Mouse (Mus musculus): ENCODE data around the gene Tmem106c.

The Tmem106c gene

GRCm38 (mm10) chr15:97963989-97964835 lies at the start of gene Tmem106c:
Gene Tmem106c, plus strand, starts transcription at chr15:97964200.
- DNase-seq: peak; percentile 91

GRCm38 (mm10) chr15:97914331-97914747 lies 49.7 kb upstream of the Tmem106c start:
- no peak for DNase-seq

DNA sequence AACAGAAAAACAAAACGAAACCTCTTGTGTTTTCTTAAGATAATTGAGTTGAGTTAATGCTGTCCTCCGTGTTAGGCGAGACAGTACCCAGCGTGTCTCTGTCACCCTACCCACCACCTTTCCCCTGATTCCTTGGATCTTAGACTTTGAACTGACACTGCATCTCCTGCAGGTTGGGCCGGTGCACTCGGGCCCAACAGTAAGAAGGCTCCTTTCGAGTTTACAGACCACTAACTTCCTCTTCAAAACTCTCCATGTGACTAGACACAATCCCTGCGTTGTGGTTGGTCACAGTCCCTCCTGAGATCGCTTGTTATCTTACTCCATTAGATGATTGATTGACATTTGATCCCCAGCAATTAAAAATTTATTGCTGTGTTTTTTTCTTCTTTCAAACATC lies 46.0 kb upstream of the Tmem106c start:
- DNase-seq: no peak

- no peak for DNase-seq
Measured at GRCm38 (mm10) chr15:97919217-97919616, 44.8 kb upstream of the Tmem106c start.

- no peak for DNase-seq
Measured at GRCm38 (mm10) chr15:97920306-97920705, 43.7 kb upstream of the Tmem106c start.

DNA sequence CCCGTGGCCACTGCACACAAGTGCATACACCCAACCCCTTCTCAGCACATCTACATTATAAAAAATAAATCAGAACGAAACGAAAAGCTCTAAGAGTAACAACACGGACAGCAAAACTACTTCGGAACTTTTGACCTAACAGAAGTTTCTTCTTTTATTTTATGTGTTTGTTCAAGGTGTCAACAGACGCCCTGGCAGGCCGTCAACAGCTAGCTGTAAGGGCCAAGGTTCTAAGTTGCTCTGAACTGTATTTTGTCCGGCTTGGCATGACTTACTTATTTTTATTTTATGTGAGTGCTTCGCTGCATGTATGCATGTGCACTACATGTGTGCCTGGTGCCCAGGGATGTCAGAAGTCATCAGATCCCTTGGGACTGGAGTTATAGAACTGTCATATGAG lies 42.2 kb upstream of the Tmem106c start:
- DNase-seq: no peak

DNA sequence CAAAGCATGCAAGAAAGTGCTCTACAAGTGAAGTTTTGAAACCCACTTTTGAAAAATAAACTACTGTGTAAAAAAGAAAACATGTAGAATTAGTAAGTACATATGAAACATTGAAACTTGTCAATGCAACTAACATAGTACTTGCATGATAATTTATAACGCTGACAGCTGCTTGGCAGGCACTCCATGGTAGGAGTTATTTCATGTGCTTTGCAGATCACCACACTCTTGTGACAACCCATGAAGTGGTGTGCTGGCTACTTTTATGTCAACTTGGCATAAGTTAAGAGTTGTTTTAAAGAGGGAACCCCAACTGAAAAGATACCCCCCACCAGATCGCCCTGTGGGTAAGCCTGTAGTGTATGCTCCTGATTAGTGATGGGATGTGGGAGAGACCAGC lies 41.6 kb upstream of the Tmem106c start:
- no peak for DNase-seq

DNA sequence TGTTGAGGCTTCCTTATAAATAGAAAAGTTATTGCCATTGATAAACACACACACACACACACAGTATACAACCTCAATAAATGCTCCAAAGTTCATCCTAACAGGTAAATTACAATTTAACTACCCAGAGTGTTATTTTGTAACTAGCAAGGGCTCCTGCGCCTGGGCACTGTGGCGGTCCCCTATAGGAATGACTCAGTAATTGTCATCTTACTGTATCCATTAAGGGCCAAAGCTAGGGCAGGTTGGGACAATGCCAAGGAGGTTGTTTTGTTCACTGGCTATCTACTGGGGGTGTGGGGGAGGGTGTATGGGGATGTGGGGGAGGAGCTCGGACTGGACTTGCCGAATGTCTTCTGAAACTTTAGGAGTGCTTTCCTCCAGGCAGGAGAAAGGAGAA lies 37.0 kb upstream of the Tmem106c start:
- no peak for DNase-seq

DNA sequence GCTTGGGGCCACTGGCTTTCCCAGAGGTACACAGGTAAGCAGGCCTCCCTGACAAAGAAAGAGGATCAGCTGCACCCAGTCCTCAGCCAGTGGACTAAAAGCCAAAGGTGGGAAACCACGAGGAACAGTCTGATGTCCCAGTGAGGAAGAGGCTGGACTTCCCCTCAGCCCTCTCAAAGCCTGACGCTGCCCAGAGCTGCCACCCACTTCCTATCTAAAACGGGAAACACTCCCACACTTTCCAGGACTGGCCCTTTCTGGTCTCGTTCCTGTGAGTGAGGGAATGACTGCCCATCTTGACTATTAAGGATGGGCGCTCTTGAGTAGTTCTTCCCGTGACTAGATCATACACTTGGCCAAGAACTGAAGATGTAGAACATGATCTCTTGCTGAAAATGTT lies 36.2 kb upstream of the Tmem106c start:
- DNase-seq: no peak

DNA sequence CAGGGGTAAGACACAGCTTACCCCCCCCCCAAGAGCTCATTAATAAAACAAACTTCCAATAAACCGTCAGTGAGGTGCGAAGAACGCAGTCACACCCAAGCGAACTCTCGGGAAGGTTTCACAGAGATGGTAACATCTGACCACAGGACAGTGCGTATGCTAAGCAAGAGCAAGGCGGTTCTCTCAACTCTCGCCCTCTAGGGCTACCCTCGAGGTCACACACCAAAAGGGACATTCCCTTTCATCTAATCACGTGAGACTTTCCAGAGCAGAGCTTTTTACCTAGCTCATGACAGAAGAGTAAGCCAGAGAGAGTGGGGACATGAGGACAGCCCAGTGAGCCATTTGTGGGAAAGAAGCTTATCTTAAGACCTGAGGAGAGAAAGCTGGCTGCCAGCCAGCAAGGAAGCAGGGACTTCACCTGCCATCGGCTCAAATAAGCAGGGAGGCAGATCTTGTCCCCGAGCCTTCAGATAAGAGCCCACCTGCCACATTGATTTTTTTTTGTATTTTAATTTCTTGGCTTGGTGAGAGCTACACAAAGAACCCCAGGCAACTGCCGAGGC lies 34.7 kb upstream of the Tmem106c start:
- no peak for DNase-seq

DNA sequence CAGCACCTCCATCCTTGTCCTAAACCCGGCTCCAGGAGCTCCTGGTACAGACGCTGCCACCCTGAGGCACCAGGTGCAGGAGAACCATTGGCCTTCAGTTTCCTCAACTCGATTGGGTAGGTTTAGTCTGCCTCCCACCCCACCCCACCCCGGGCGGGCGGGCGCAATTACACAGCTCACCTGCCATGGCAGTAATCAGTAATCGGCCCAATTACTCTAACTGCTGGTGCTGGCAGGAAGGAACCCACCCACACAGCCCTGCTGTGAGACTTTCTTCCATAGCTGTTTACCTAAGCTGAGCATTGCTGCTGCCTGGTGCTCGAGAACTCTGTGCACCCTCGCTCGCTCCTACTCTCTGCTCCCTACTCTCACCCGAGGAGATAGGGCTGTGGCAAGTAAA lies 31.6 kb upstream of the Tmem106c start:
- peak; percentile 38 for DNase-seq

DNA sequence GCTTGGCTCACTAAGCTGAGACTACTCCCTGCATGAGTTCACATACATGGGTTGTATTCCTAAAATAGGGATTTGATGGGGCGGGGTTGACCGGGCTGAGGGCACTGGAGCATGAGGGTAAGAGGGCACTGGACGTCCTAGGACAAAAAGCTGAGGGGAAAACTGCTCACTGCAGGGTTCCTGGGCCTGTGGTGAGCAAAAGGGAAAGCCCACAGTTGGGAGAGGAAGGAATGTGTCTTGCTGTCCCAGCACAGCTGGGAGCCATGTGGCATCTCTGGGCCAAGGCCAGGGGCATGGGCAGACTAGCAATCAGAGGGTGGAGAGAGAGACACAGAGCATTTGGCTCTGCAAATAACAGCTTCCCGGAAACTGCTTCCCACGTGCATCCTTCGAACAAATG lies 25.4 kb upstream of the Tmem106c start:
- DNase-seq: peak; percentile 21

- no peak for DNase-seq
Measured at GRCm38 (mm10) chr15:97940088-97940487, 23.9 kb upstream of the Tmem106c start.

DNA sequence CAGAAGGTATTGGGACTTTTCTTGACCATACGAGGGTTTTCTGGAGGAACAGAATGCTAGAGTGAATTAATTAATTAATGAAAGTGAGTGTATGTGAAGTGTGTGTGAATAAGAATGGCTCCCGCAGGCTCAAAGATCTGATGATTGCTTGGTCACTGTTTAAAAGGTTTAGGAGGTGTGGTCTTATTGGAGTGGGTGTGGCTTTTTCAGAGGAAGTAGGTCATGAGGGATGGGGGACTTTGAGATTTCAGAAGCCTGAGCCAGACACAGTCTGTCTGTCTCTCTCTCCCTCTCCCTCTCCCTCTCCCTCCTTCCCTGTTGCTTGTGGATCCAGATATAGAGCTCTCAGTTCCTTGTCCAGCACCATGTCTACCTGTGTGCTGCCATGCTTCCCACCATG lies 22.7 kb upstream of the Tmem106c start:
- no peak for DNase-seq

DNA sequence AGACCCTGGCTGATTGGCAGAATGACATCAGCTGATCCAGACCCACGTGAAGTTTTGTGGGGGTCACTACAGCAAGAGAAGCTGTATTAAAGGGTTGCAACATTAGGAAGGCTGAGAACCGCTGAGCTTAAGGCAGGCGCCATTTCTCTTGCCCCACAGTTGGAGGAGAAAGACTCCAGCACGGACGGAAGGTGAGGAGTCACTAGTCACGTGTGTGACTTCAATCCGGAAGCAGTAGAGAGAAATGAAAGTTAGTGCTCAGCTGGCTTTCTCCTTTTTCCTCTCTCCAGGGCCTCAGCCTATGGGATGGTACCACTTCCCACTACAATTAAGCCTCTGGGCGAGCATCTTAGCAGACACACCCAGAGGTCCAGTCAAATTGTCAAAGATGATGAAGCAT lies 21.5 kb upstream of the Tmem106c start:
- no peak for DNase-seq

GRCm38 (mm10) chr15:97943356-97943755 lies 20.6 kb upstream of the Tmem106c start:
- DNase-seq: no peak

DNA sequence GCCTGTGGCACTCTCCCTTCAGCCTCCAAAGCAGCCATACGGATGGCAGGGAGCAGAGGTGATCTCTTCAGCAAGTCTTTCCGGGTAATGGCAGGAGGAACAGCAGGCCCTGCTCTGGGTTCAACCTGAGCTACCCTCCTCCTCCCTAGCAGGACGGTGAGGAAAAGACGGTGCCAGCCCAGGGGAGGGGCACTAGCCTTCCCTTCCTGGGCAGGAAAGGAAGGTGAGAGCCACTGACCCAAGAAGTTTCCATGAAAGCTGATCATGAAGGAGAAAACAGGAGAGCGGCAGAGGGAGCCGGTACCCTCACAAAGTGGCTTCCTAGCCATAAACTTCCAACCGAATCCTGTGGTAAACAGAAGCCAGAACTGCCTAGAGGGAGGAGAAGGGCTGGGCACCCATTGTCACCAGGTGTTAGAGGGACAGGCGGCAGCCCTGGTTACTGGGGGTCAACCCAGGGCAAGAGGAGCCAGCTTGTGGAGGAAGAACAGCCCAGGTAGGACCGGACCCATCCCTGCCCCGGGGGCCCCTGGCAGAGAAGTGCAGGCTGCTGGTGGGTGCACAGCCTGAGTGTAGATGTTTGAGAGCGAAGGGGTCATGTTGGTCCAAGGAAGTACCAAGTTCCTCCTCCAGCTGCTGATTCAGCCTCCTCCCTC lies 19.0 kb upstream of the Tmem106c start:
- DNase-seq: no peak

GRCm38 (mm10) chr15:97945656-97946315 lies 18.2 kb upstream of the Tmem106c start:
- no peak for DNase-seq

DNA sequence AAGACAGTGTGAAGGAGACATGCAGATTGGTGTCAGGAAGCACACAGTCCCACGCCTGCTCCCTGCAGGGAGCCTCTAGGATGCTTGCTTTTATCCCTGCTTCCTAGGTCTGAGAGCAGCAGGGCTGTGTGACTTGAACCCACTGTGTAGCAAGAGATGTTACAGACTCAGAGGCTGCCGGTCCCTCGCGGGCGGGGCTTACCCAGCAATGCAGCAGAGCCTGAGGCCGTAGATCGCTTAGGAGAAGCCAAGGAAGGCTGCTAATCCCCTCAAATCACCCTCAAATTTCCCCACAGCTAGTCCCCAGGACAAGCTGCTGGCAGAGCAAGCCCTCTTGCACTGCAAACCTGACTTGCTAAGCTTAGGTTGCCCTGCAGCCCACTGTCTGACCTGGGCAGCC lies 15.3 kb upstream of the Tmem106c start:
- no peak for DNase-seq

GRCm38 (mm10) chr15:97949706-97950105 lies 14.3 kb upstream of the Tmem106c start:
- no peak for DNase-seq

GRCm38 (mm10) chr15:97950240-97950639 lies 13.8 kb upstream of the Tmem106c start:
- no peak for DNase-seq

DNA sequence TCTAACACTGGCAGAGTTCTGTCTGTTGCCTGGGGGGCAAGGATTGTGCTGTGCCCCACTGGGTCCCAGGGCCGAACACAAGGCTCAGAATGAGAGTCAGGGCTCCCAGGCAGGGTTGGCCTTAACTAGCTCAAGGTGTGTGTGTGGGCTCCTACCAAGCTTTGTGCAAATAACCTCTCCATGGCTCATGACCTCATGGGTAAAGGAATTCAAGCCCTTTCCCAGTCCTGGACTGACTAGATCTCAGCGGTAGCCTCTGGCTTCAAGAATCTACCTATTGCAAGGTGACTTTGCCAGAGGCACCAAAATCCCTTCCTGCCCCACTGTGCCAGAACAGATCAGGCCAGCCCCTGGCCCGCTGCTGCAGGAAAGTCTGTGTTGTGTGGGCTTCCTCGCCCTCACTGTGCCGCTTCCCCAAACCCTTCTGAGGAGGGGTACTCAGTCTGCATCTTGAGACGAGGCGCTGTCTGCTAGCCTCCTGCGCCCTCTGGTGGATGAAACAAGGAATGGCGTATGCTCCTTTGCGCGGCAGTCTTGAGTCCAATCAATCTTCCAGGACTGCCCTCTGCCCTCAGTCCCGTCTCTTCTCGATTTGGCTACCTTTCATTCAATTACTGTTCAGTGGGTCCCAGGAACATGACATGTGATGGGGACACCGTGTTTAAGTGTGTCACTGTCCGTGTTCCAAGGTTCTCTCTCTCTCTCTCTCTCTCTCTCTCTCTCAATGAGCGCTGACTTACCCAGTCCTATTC lies 11.7 kb upstream of the Tmem106c start:
- DNase-seq: peak; percentile 35

- DNase-seq: no peak
Measured at GRCm38 (mm10) chr15:97952889-97953189, 11.2 kb upstream of the Tmem106c start.
